ENCODE assay signal across 9 mouse cellular contexts in genomic region chr13:52583943-52584562, GRCm38 (mm10). TPM values are rescaled to one million over a fixed set of nuclear protein-coding genes. Genes with fewer than 3 reads are reported as not detected.
DNase-seq lines count a peak whose midpoint lies in the region; ATAC-seq lines count a peak whose summit lies in the region.
"Had no signal": no experiment of that assay in that cellular context is flagged by ENCODE, and none has a peak within 500 bp of the region (broad histone marks: within the 10 kb centered on the region; RNA-seq: fewer than 3 reads in every experiment).

No protein-coding gene starts in this region.

- ATAC-seq in megakaryocyte, adult 5-6 weeks (ENCODE audit: poor library complexity, severe bottlenecking) = no peak
- no peak for ATAC-seq in forebrain, embryonic 14.5 days
- no peak for ATAC-seq in limb, embryonic 12.5 days (ENCODE audit: insufficient number of reproducible peaks, insufficient read depth, low FRiP score, low TSS enrichment, low read depth)
- ATAC-seq: activated CD4-positive, CD25-positive, alpha-beta regulatory T cell, adult 4 months had no signal

- H3K27ac ChIP-seq in forebrain, embryonic 14.5 days (ENCODE audit: low read depth, low read length) = no peak overlapping the region
- no peak overlapping the region for H3K27ac ChIP-seq in limb, embryonic 12.5 days

- WGBS in forebrain, embryonic 14.5 days = 27% methylated on average over 13 of the region's 13 CpGs
- 27% methylated on average over 13 of the region's 13 CpGs for WGBS in limb, embryonic 12.5 days

- H3K4me2 ChIP-seq in forebrain, embryonic 14.5 days (ENCODE audit: low read length) = peak overlapping the region; percentile 94
- peak overlapping the region; percentile 93 for H3K4me2 ChIP-seq in limb, embryonic 12.5 days

- peaks cover 42% of the 10 kb centered on the region for H3K36me3 ChIP-seq in megakaryocyte, embryonic 14.5 days (replicated peaks; ENCODE audit: low read length)
- no peaks in the 10 kb centered on the region for H3K36me3 ChIP-seq in forebrain, embryonic 14.5 days (ENCODE audit: control insufficient read depth, insufficient read depth, low read length)
- no peaks in the 10 kb centered on the region for H3K36me3 ChIP-seq in limb, embryonic 12.5 days
- no peaks in the 10 kb centered on the region for H3K36me3 ChIP-seq in splenic B cell, adult 2 months (ENCODE audit: control insufficient read depth, insufficient read depth, low read length, poor library complexity, severe bottlenecking)

- peaks cover 7% of the 10 kb centered on the region; the same call in 1 of the 2 replicates for H3K9me3 ChIP-seq in megakaryocyte, embryonic 14.5 days
- H3K9me3 ChIP-seq in forebrain, embryonic 14.5 days (replicated peaks; ENCODE audit: control insufficient read depth, low read length) = no peaks in the 10 kb centered on the region
- no peaks in the 10 kb centered on the region for H3K9me3 ChIP-seq in limb, embryonic 12.5 days

- no peak for DNase-seq in forebrain, embryonic 14.5 days (ENCODE audit: low spot score)
- DNase-seq in splenic B cell, adult 2 months (ENCODE audit: low read depth, low spot score) = peak; percentile 48
- DNase-seq in frontal cortex, postnatal 36 days (ENCODE audit: low spot score in 2 of 2) = no peak
- no peak for DNase-seq in right cerebral cortex, adult 18-20 months
- no peak for DNase-seq in right cerebral cortex, adult 2 months (ENCODE audit: low spot score in 2 of 2)

- H3K4me3 ChIP-seq in megakaryocyte, embryonic 14.5 days (replicated peaks) = peak overlapping the region; percentile 98
- H3K4me3 ChIP-seq in forebrain, embryonic 14.5 days (ENCODE audit: low read depth, low read length) = peak overlapping the region; percentile 55
- peak overlapping the region; percentile 61; the same call in 1 of the 2 replicates for H3K4me3 ChIP-seq in limb, embryonic 12.5 days (replicated peaks)

- peaks cover 76% of the 10 kb centered on the region for H3K4me1 ChIP-seq in megakaryocyte, embryonic 14.5 days
- no peaks in the 10 kb centered on the region for H3K4me1 ChIP-seq in forebrain, embryonic 14.5 days (ENCODE audit: control insufficient read depth, insufficient read depth, low read length)
- H3K4me1 ChIP-seq in limb, embryonic 12.5 days (replicated peaks) = peaks cover 4% of the 10 kb centered on the region; the same call in 1 of the 2 replicates

- H3K9ac ChIP-seq in forebrain, embryonic 14.5 days (ENCODE audit: low read length) = no peak overlapping the region
- no peak overlapping the region for H3K9ac ChIP-seq in limb, embryonic 12.5 days (replicated peaks)

- no peaks in the 10 kb centered on the region for H3K27me3 ChIP-seq in megakaryocyte, embryonic 14.5 days (replicated peaks)
- peaks cover 14% of the 10 kb centered on the region for H3K27me3 ChIP-seq in forebrain, embryonic 14.5 days (replicated peaks; ENCODE audit: control insufficient read depth, insufficient read depth, low read length)
- H3K27me3 ChIP-seq in limb, embryonic 12.5 days = peaks cover 30% of the 10 kb centered on the region
- no peaks in the 10 kb centered on the region for H3K27me3 ChIP-seq in splenic B cell, adult 2 months (ENCODE audit: control insufficient read depth, insufficient read depth, low read length, poor library complexity, severe bottlenecking)

RNA-seq across cellular contexts. Expression of gene Syk, which starts 1.1 kb away (rescaled TPM):
- 33.3 and 55.7 TPM in 2 replicates for polyA plus RNA-seq in megakaryocyte, embryonic 14.5 days (2012; ENCODE audit: insufficient read depth, low replicate concordance)
- 87.8 and 90.2 TPM in 2 replicates for total RNA-seq in megakaryocyte, adult 5-6 weeks (2015)
- 157 and 178 TPM in 2 replicates for total RNA-seq in megakaryocyte, adult 5-6 weeks (2017)
- 1.0 and 1.1 TPM in 2 replicates for polyA plus RNA-seq in forebrain, embryonic 14.5 days (2014; fragmentation: Nextera tagmentation; extraction: Ambion mirVana)
- polyA plus RNA-seq in limb, embryonic 12.5 days (2016; fragmentation: Nextera tagmentation; extraction: Ambion mirVana) = 2.4 and 2.8 TPM in 2 replicates

RNA-seq across cellular contexts. Expression of gene Diras2, which starts 53.0 kb away (rescaled TPM):
- polyA plus RNA-seq in megakaryocyte, embryonic 14.5 days (2012; ENCODE audit: insufficient read depth, low replicate concordance) = 1.3 TPM in 1 of 2 replicates, not detected in the other
- 0.30 and 0.54 TPM in 2 replicates for total RNA-seq in megakaryocyte, adult 5-6 weeks (2015)
- 0.04 TPM in 1 of 2 replicates, not detected in the other for total RNA-seq in megakaryocyte, adult 5-6 weeks (2017)
- 1.5 and 2.2 TPM in 2 replicates for polyA plus RNA-seq in forebrain, embryonic 14.5 days (2014; fragmentation: Nextera tagmentation; extraction: Ambion mirVana)
- 0.33 and 0.38 TPM in 2 replicates for polyA plus RNA-seq in limb, embryonic 12.5 days (2016; fragmentation: Nextera tagmentation; extraction: Ambion mirVana)
- polyA plus RNA-seq: activated CD4-positive, CD25-positive, alpha-beta regulatory T cell, adult 4 months had no signal
